Mouse (Mus musculus) heart, adult 2 months (tissue): ENCODE results near the gene Tcf25. TPM values are rescaled to one million over a fixed set of nuclear protein-coding genes. Genes with fewer than 3 reads are reported as not detected.

Source experiments
- DNase-seq, 2 experiments: peaks; one replicate each; pipeline ENCODE4 v3.0.0; 2021
- H3K27ac ChIP-seq: fragments of 200-600 bp; 2 replicates; pipeline ENCODE4 v1.8.1; 2022
- H3K27me3 ChIP-seq: fragments of 200-500 bp; 2 replicates; pipeline ENCODE4 v1.6.1; 2012; ENCODE audit warnings: mild to moderate bottlenecking, low read length, inconsistent platforms, mixed read lengths; ENCODE audit not compliant: control insufficient read depth, insufficient read depth
- H3K36me3 ChIP-seq: fragments of 200-500 bp; 2 replicates; pipeline ENCODE4 v1.6.1; 2012; ENCODE audit warnings: low read length, inconsistent platforms; ENCODE audit not compliant: control insufficient read depth, insufficient read depth
- H3K4me1 ChIP-seq: fragments of 200-500 bp; 2 replicates; pipeline ENCODE4 v1.6.1; 2011; ENCODE audit warnings: low read length; ENCODE audit not compliant: control insufficient read depth, insufficient read depth
- H3K4me3 ChIP-seq: fragments of 200-600 bp; 2 replicates; pipeline ENCODE4 v1.8.1; 2022
- H3K79me2 ChIP-seq: fragments of 200-500 bp; replicated peaks from 2 replicates; pipeline ENCODE4 v1.6.1; 2012; ENCODE audit warnings: mild to moderate bottlenecking, inconsistent platforms, low read length, moderate library complexity, mixed read lengths; ENCODE audit not compliant: control insufficient read depth, insufficient read depth
- H3K9ac ChIP-seq: fragments of 200-500 bp; 2 replicates; pipeline ENCODE4 v1.6.1; 2012; ENCODE audit warnings: low read depth, mild to moderate bottlenecking, control low read depth, inconsistent platforms, low read length, mixed read lengths
- CTCF ChIP-seq: fragments of 200-600 bp; IDR thresholded peaks from 2 replicates; pipeline ENCODE4 v1.8.1; 2022; ENCODE audit warnings: antibody characterized with exemption, mild to moderate bottlenecking, moderate library complexity
- EP300 ChIP-seq: fragments of 200-500 bp; IDR thresholded peaks from 2 replicates; pipeline ENCODE4 v1.6.1; 2011; ENCODE audit warnings: low read depth, low read length, control low read depth; ENCODE audit not compliant: insufficient read depth
- POLR2A ChIP-seq: fragments of 200-500 bp; IDR thresholded peaks from 2 replicates; pipeline ENCODE4 v1.6.1; 2011; ENCODE audit warnings: mild to moderate bottlenecking, low read depth, low read length, control low read depth; ENCODE audit not compliant: insufficient read depth
- WGBS: fragments of 180-500 bp; shearing (Covaris S2); methylation state at CpG from one replicate; pipeline ENCODE4 v1.1.7; 2018; 5-methylcytosine and 5-hydroxymethylcytosine counted together
- intact Hi-C: fragments of 180-260 bp; cut with DNase I; formaldehyde crosslinking; loops from one replicate; pipeline ENCODE4 v1.15.1; 2025
- polyA plus RNA-seq: library from polyadenylated mRNA; depleted of rRNA; stranded (reverse); fragments of >200 nt; gene quantifications from 2 replicates; pipeline ENCODE4 v1.2.3, GENCODE M21; 2012
- total RNA-seq, 2 experiments: library from RNA; stranded (reverse); gene quantifications; 2 replicates each; pipeline ENCODE4 v1.2.3; 2021

Gene Tcf25
- total and polyA plus RNA-seq, 3 experiments = 125 to 137 (median 134) TPM

DNA sequence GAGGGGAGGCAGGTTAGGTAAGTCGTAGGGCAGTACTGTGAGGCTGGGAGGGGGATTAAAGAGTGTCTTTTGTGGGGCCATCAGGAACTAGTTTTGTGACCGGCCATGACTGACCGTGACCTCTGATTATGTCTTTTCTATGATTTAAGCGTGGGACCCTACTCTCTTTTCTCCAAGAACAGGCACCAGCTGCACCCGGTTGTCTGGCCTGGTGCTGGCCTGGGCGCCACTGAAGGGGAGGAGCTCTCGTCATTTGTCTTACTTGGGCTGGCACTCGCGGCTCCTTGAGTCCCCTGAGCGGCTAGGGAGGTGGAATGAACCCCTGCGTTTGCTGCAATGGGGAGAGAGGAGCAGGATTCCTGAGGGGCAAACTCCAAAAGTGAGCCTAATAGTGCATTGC lies 20.3 kb upstream of the Tcf25 start:
- 54% methylated on average over 11 of the region's 11 CpGs for WGBS

DNA sequence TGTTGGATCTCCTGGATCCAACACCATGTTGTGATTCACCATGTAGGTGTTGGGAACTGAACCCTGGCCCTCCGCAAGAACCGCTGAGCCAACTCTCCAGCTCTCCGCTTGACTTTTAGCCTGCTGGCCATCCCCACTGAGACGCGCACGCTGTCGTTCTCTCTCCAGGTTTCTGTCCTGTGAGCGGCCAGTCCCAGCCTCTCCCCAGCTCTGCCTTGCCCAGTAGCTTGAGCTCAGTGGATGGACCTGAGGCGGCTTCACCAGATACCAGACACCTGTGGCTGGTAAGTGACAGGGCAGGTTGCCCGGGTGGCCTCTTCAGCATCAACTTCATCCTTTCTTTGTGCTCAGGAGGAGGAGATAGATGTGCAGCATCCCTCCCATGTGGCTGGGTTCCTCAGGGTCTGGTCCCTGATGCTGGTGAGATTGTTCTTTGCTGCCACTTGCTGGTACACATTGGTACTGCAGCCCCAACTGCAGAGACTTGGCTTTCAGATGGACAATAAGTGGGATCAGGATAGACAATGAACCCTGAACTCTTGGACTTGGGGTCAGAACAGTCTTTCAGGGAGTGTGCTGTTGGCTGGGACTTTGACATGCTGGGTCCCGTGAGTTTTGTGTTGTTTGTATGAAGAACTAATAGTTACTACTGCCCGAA lies 12.3 kb upstream of the Tcf25 start:
- TF ChIP-seq CTCF = peak; percentile 98; the same call in 1 of the 2 replicates
- TF ChIP-seq EP300 = 0 out of 2 replicates have a peak, but pooled peaks have one; percentile 28
- TF ChIP-seq POLR2A = no peak
- H3K79me2 ChIP-seq = no peaks in the 10 kb centered on the region
- 43% methylated on average over 12 of the region's 12 CpGs for WGBS
- H3K9ac ChIP-seq = no peak overlapping the region
- intact Hi-C loops = loop anchor here (1.0 to 10.0 kb wide), 2 partner anchors 42 to 256 kb away; partner anchors contain the start of gene Rpl13
- no peak overlapping the region for H3K27ac ChIP-seq
- no peak overlapping the region for H3K4me3 ChIP-seq
- no peaks in the 10 kb centered on the region for H3K27me3 ChIP-seq
- H3K4me1 ChIP-seq = no peaks in the 10 kb centered on the region
- no peaks in the 10 kb centered on the region for H3K36me3 ChIP-seq
- peak; percentile 70 to 86 for DNase-seq

More for the DNA sequence above, 20.3 kb upstream of the Tcf25 start:
- Histone ChIP-seq H3K79me2 (no peaks in the 10 kb centered on the region), H3K27ac (no peak overlapping the region), H3K4me3 (no peak overlapping the region), H3K36me3 (no peaks in the 10 kb centered on the region), H3K27me3 (no peaks in the 10 kb centered on the region), H3K9ac (no peak overlapping the region), H3K4me1 (no peaks in the 10 kb centered on the region)
- TF ChIP-seq POLR2A = no peak
- no peak for TF ChIP-seq EP300
- TF ChIP-seq CTCF = no peak
- intact Hi-C loops = no loop called here
- no peak for DNase-seq

DNA sequence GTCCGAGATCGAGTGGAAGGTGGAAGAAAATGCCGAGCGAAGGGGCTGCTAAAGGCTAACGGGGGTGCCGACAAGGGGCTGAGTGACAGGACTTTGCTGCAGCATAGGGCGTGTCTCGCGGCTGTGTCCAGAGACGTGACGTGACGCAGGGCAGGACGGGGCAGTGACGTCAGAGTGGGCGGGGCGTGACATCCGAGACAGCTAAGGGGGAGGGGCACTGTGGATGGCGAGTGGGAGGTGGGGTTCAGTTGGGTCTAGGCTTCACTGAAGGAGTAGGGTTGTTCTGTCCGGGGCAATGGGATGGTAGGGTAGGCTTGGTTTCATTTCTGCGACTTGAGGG lies 656 bp downstream of the Tcf25 start:
- Histone ChIP-seq H3K27me3 (no peaks in the 10 kb centered on the region), H3K79me2 (peaks cover 3% of the 10 kb centered on the region; the same call in 1 of the 2 replicates), H3K27ac (peak overlapping the region; percentile 98), H3K36me3 (no peaks in the 10 kb centered on the region), H3K4me3 (peak overlapping the region; percentile 83), H3K9ac (peak overlapping the region; percentile 79), H3K4me1 (peaks cover 2% of the 10 kb centered on the region)
- intact Hi-C loops = loop anchor here (5.0 kb wide), 1 partner anchor 122 kb away; the partner anchor contains the start of genes Vps9d1 and Zfp276
- DNase-seq = peak; percentile 93 to 96
- TF ChIP-seq EP300 (peak; percentile 75; the same call in 1 of the 2 replicates), POLR2A (peak; percentile 73), CTCF (no peak)
- under 1% methylated on average over 20 of the region's 20 CpGs for WGBS

GRCm38 (mm10) chr8:123375701-123376100 lies 2.1 kb downstream of the Tcf25 start:
- no peak for DNase-seq
- Histone ChIP-seq H3K27me3 (no peaks in the 10 kb centered on the region), H3K4me3 (no peak overlapping the region), H3K4me1 (peaks cover 2% of the 10 kb centered on the region), H3K79me2 (peaks cover 3% of the 10 kb centered on the region; the same call in 1 of the 2 replicates), H3K27ac (no peak overlapping the region), H3K9ac (no peak overlapping the region), H3K36me3 (no peaks in the 10 kb centered on the region)
- intact Hi-C loops = no loop called here
- TF ChIP-seq CTCF (no peak), POLR2A (no peak), EP300 (no peak)
- WGBS = 81% methylated on average over 10 of the region's 10 CpGs

- H3K27ac ChIP-seq = no peak overlapping the region
- H3K79me2 ChIP-seq = peaks cover 3% of the 10 kb centered on the region; the same call in 1 of the 2 replicates
- H3K4me3 ChIP-seq = no peak overlapping the region
- 65% methylated on average over 8 of the region's 8 CpGs for WGBS
- no peak for DNase-seq
- peaks cover 2% of the 10 kb centered on the region for H3K4me1 ChIP-seq
- H3K27me3 ChIP-seq = no peaks in the 10 kb centered on the region
- TF ChIP-seq CTCF (no peak), POLR2A (no peak), EP300 (no peak)
- H3K9ac ChIP-seq = no peak overlapping the region
- intact Hi-C loops = no loop called here
- no peaks in the 10 kb centered on the region for H3K36me3 ChIP-seq
Measured at GRCm38 (mm10) chr8:123376106-123376505, 2.6 kb downstream of the Tcf25 start.

DNA sequence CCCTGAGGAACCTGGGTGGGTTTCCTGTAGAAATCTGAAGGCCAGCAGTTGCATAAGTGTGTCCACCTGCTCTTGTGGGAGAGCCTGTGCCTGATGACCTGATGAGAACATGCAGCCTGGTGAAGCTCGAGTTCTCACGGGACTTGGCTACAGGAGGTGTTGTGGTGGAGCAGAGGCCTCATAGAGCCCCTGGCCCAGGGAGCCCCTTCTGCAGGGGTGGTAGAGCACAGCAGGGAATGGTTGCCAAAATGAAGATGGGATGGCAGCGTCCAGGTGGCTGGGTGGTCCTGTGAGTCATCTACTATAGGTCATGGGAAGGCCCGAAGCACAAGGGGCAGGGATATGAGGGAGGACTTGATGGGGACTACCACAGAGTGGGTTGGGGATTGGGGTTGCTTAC lies 8.2 kb downstream of the Tcf25 start:
- H3K79me2 ChIP-seq = no peaks in the 10 kb centered on the region; the same call in 1 of the 2 replicates
- no peak for DNase-seq
- no peaks in the 10 kb centered on the region for H3K4me1 ChIP-seq
- H3K27me3 ChIP-seq = no peaks in the 10 kb centered on the region
- H3K36me3 ChIP-seq = no peaks in the 10 kb centered on the region
- TF ChIP-seq POLR2A = no peak
- intact Hi-C loops = no loop called here
- no peak overlapping the region for H3K9ac ChIP-seq
- H3K4me3 ChIP-seq = no peak overlapping the region
- H3K27ac ChIP-seq = no peak overlapping the region
- WGBS = 81% methylated on average over 4 of the region's 4 CpGs
